Mouse (Mus musculus) right cerebral cortex, postnatal 14 days (tissue): Measurements from ENCODE around the gene Cxcr5.

ENCODE experiments used
- DNase-seq: peaks from one replicate; pipeline ENCODE4 v3.0.0; 2022

Gene Cxcr5

GRCm38 (mm10) chr9:44508721-44509486, 52.8 kb downstream of the Cxcr5 start:
- no peak for DNase-seq

DNA sequence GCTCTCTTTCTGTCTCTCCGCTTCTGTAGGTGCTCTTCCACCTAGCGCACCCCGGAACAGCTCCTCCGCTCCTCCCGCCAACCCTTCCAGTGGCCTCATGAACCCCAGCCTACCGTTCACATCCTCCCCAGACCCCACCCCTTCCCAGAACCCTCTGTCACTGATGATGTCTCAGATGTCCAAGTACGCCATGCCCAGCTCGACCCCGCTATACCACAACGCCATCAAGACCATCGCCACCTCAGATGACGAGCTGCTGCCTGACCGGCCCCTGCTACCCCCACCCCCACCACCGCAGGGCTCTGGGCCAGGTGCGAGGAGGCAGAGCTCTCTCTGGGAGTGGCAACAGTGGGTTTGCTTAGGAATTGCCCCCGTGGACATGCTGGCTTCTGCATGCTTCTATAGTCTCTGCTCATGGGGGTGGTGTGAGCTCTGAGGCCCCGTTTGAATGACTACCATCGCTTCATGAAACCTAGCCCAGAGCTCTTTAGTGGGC, 53.5 kb downstream of the Cxcr5 start:
- DNase-seq = no peak

DNA sequence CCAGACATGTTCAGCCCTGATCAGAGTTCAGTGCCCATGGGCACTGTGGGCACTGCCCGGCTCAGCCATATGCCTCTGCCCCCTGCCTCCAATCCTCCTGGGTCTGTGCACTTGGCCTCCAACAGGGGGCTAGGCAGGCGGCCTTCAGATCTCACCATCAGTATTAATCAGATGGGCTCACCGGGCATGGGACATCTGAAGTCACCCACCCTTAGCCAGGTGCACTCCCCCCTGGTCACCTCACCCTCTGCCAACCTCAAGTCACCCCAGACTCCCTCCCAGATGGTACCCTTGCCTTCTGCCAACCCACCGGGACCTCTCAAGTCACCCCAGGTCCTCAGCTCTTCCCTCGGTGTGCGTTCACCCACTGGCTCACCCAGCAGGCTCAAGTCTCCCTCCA, 54.3 kb downstream of the Cxcr5 start:
- no peak for DNase-seq

DNA sequence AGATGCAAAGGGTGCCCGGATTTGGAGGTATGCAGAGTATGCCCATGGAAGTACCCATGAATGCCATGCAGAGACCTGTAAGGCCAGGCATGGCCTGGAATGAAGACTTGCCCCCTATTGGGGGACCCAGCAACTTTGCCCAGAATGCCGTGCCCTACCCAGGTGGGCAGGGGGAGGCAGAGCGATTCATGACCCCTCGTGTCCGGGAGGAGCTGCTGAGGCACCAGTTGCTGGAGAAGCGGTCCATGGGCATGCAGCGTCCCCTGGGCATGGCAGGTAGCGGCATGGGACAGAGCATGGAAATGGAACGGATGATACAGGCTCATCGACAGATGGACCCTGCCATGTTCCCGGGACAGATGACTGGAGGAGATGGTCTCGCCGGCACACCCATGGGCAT, 55.1 kb downstream of the Cxcr5 start:
- no peak for DNase-seq

DNA sequence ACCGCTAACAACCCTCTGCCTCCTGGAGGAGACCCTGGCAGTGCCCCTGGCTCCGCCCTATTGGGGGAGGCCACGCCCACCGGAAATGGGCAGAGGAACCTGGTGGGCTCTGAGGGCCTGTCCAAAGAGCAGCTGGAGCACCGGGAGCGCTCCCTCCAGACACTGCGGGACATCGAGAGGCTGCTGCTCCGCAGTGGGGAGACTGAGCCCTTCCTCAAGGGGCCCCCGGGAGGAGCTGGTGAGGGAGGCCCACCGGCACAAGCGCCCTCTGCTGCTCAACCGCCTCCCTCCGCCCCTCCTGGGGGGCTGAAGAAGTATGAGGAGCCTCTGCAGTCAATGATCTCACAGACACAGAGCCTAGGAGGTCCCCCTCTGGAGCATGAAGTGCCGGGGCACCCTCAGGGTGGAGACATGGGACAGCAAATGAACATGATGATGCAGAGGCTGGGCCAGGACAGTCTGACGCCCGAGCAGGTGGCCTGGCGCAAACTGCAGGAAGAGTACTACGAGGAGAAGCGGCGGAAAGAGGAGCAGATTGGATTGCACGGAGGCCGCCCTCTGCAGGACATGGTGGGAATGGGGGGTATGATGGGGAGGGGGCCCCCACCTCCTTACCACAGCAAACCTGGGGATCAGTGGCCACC, 55.7 kb downstream of the Cxcr5 start:
- no peak for DNase-seq

GRCm38 (mm10) chr9:44504893-44505823, 56.5 kb downstream of the Cxcr5 start:
- no peak for DNase-seq

DNA sequence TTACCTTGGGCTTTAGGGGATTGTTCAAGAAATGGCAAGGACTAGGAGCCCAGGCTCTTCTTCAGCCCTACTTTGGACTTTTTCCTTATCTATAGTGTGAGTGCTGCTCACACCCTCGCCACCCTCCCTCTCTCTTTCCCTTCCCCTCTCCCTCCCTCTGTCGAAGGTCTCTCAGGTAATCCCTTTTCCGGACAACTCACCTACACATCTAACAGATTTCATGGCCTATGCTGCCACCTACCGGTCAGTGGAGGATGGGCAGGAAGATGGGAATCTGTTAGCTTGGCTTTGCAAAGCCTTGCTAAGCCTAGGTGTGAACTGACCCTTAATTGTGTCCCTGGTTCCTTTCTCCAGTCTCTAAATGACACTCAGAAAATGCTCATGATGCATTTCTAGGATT, 59.7 kb downstream of the Cxcr5 start:
- peak; percentile 76 for DNase-seq

DNA sequence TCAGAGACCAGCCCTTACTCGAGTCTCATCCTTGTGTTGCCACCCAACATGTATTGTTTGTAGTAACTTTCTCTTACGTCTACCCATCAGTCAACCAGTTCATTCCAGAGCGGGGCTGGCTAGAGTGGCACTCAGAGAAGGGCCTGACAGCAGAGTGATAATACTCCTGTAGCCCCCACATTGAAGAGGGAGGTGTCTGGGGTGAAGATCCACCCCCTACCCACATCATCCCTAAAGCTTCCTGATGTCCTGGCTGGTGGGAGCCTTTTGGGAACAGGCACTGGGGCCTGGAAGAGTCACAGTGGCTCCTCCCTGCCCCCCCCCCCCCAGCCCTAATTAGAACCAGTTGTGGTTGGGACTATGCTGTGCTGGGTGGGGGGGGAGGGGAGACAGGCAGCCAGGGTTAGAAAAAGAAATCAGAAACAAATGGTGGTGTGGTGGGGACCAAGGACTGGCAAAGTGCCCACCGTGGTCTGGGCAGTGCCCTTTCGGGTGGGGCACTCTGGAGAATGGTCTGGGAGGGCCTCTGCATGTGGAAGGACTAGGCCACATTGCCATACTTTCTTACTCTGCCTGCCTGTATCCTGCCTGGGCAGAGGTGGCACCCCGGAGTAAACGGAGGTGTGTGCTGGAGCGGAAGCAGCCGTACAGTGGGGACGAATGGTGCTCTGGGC, 60.3 kb downstream of the Cxcr5 start:
- DNase-seq = no peak

DNA sequence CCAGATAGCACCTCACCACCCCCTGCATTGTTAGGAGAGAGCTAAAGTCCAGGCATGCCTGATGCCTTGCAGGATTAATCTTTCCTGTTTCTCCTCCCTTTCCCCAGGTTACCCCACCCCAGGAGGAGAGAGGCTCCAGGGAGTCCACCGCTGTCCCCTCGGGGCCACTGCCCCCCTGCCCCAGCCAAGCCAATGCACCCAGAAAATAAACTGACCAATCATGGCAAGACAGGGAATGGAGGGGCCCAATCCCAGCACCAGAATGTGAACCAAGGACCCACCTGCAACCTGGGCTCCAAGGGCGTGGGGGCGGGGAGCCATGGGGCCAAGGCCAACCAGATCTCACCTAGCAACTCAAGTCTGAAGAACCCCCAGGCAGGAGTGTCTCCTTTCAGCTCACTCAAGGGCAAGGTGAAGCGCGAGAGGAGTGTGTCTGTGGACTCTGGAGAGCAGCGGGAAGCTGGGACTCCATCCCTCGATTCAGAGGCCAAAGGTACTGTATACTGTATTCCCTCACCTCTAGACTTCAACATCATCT, 61.0 kb downstream of the Cxcr5 start:
- no peak for DNase-seq

DNA sequence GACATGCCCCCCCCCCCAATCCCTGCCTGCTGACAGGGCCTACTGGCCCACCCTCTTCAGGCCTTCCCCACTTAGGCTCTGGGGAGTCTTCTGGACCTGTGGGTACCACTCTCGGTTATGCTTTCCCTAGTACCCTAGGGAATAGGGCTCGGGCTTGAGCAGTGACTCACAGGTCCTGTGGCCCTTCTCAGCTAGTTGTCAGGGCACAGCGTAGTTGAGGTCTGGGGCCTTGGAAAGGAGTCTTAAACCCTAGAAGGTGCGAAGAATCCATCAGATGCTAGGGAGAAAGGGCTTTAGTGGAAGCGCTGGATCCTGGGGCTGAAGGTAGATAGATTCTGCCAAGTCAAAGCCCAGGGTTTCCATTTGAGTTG, 61.5 kb downstream of the Cxcr5 start:
- no peak for DNase-seq

DNA sequence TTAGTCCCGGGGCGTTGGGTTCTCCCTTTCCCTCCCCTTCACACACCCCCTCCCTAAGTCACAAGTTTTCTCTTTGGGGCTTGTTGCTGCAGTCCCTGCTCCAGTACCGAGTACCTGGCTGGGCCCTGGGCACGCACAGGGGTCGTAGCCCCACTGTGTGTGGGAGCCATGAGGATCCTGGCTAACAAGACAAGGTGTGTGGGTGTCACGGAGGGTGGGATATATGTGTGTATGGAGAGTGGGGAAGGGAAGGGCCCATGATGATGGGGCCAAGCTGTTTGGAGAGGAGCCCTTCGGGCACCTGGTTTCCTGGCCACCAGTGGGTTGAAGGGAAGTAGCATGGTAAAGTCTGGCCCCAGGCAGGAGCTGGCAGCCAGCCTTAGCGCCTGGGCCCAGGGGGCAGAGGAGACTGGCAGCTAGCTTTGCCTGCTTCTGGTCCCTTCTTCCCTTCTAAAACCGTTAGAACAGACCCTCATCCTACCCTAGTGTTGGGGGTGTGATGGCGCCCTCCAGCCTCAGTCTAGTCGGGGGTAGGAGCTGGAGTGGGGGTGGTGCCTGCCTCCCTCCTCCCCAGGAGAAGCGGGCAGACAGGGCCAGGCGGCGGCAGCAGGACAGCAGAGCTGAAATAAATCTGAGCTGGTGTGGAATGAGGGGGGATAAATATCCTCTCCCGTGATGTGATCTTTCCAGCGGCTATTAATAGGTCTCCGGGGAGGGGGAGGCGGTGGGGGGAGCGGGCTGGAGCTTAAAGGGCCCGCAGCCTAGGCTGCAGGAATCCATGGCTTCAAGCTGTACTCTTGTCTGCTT, 62.1 kb downstream of the Cxcr5 start:
- DNase-seq = peak; percentile 23

DNA sequence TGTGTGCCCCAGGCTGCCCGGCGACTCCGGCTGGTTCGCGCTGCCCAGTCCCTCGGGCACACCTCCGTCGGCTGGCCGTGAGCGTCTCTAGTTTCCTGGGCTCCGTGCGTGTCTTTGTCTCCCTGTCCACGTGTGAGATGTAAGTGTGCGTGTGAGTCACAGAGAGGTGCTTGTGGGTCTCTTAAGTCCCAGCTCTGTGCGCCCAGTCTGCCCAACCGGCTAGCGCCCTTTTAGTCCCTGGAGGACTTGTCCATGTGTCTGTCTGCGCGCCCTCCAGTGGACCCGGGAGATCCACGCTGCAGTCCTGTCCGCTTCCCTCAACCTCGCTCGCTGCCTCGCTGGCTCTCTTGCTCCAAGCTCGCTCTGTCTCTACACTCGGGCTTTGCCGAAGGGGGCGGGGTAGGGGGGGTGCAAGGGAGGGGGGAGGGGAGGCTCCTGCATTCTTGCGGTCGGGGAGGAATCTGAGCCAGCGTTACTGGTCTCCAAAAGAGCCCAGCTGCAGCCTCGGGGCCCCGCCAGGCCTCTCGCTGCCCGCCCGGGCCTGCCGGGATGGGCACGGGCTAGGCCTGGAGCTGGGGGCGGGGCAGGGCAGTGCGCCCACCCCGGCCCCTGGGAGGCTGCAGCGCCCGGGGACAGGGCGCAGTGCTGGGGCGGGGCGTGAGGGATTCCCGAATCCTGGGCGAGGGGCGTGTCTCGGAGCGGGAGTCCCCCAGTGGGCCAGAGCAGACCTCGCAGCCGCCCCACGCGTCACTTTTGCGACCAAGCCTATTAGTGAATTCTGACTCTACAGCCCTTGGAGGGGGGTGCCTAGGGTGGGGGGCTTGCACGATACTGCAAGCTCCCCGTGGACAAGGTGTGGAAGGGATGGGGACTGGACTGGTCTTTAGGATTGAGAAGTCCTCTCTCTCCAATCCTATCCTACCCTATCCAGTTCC, 63.0 kb downstream of the Cxcr5 start:
- DNase-seq = peak; percentile 67

- no peak for DNase-seq
Measured at GRCm38 (mm10) chr9:44497624-44498377, 63.9 kb downstream of the Cxcr5 start.

DNA sequence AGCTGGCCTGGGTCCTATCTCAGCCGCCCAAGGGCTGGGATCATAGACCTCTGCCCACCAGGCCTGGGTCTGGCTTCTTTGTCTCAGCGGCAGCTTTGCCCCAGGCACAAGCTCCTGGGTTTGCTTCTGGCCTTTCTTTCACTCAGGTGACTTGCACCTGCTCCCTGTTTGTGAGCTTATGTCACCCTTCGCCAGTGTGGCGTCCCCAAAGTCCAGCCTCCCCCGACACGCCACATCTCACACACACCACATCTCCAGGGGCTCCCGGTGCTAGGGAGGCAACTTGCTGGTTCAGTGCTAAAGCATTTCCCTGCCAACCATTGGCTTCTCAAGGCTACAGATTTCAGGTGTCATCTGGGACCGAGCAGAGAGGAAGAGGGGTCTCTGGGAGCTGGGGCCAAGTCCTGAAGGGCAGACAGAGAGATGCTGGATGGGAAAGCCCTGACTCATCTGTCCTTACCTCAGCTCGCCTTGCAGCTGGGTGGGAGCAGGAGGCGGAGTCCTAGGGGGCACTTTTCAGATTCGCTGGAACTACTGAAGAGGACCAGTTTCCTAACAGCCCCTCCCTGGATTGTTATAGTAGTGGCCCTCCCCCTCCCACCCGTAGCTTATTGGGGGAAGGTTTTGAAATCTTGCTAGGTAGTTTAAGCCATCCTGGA, 64.7 kb downstream of the Cxcr5 start:
- DNase-seq = no peak

DNA sequence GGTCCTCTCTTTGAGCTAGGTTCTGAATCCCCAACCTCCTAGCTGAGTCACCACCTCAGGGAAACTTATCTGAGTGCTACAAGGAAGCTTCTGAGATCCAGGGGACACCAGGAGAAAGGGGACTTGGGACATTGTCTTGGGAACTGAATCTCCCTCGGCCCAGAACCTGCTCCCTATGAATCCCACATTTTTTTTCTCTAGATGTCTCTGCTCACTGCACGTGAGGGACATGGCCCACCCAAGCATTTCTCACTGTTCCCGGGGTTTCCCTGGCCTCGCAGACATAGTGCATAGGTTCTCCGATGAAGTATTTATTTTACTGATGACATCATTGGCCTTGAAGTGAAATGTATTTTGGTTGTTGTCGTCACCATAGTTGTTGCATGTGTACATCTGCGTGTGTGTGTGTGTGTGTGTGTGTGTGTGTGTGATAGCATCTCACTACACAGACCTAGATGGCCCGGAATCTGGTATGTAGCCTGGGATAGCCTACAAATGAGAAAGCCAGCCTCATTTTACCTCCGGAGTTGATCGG, 65.8 kb downstream of the Cxcr5 start:
- DNase-seq = no peak

- peak; percentile 27 for DNase-seq
Measured at GRCm38 (mm10) chr9:44494863-44495809, 66.5 kb downstream of the Cxcr5 start.

DNA sequence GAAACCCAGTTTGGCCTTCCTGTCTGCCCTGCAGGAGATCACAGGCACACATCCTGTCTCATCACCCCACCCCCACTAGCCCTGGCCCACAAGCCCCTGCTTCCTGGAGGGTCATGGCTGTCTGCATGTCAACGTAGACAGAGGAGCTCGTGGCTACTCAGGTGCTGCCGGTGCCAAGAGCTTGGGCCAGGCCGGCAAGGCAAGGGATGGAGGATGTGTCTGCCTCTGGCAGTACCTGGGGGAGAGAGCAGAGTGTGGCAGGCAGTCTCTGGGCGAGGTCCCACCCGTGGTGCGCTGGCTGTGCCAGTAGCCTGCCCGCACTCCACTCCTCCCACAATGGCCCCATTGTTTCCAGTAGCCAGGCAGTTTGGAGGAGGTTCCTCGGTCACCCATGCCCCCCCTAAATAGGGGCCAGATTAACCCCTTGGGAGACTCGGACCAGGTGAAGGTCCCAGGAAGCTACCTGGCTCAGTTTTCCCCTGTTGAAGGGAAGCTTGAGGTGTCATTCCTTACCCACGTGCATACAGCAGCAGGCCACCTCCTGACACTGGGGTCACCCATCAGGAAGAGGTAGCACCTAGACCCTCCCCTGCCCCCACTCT, 67.3 kb downstream of the Cxcr5 start:
- DNase-seq = peak; percentile 13
